Mouse (Mus musculus): ENCODE data around the gene Cdc25b.

DNA sequence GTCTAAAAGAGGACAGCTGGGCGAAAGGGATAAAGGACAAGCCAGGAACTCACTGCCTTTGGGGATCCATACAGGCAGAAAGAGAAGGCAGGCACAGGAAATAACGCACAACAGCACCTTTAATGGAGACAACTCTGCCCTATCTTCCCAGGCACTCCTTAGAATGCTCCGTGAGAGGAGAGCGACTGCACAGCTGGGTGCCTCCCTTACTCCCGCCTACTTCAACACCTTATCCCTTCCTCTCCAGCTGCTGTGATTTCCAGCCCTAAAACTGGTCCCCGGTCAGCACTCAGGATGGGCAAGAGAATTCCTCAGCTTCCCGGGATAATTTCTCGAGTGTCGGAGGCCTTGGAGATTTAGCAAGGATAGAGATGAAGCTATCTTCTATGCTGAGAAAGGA lies 15.8 kb upstream of the Cdc25b start:
- TF ChIP-seq RCOR1 (conservative IDR thresholded peaks at IDR 0.05; ENCODE audit: low read depth, low read length) = no peak
- TF ChIP-seq ZNF384 (IDR thresholded peaks at IDR 0.05; ENCODE audit: low read depth, low read length) = no peak
- no peak for TF ChIP-seq KAT2A (IDR thresholded peaks at IDR 0.05; ENCODE audit: insufficient replicate concordance, low read length)
- TF ChIP-seq UBTF (IDR thresholded peaks at IDR 0.05; ENCODE audit: low read depth, low read length) = no peak
- TF ChIP-seq NELFE (IDR thresholded peaks at IDR 0.05; ENCODE audit: low read depth, low read length) = no peak
- no peak for TF ChIP-seq EP300 (IDR thresholded peaks at IDR 0.05; ENCODE audit: low read length)
- TF ChIP-seq E2F4 (IDR thresholded peaks at IDR 0.05; ENCODE audit: insufficient replicate concordance, low read depth, low read length) = no peak
- TF ChIP-seq ETS1 (conservative IDR thresholded peaks at IDR 0.05; ENCODE audit: low read depth, low read length) = no peak
- no peak for TF ChIP-seq MAZ (IDR thresholded peaks at IDR 0.05; ENCODE audit: low read depth, low read length)
- TF ChIP-seq ELF1 (IDR thresholded peaks at IDR 0.05; ENCODE audit: low read depth, low read length) = no peak
